In genomic region chr8:110039659-110040058, GRCm38 (mm10) we compare ENCODE assay signal across 23 mouse cellular contexts. TPM values are rescaled to one million over a fixed set of nuclear protein-coding genes. Genes with fewer than 3 reads are reported as not detected.
"Had no signal": no experiment of that assay in that cellular context is flagged by ENCODE, and none has a peak within 500 bp of the region (broad histone marks: within the 10 kb centered on the region; RNA-seq: fewer than 3 reads in every experiment).

Gene Chst4 (minus strand): TSS chr8:110039740.

- ATAC-seq: liver, embryonic 12.5 days had no signal

- H3K4me2 ChIP-seq: hindbrain, embryonic 15.5 days; limb, embryonic 13.5 days; liver, embryonic 12.5 days; liver, embryonic 15.5 days; lung, embryonic 14.5 days; midbrain, embryonic 11.5 days had no signal

- H3K4me3 ChIP-seq: hindbrain, embryonic 15.5 days; limb, embryonic 10.5 days; limb, embryonic 13.5 days; liver, embryonic 12.5 days; liver, embryonic 15.5 days had no signal

- H3K9ac ChIP-seq: hindbrain, embryonic 15.5 days; limb, embryonic 13.5 days; liver, embryonic 12.5 days; liver, embryonic 15.5 days; lung, embryonic 14.5 days had no signal

- DNase-seq: kidney, adult 2 months; kidney, postnatal 25 days; liver; lung, embryonic 14.5 days; lung, postnatal 14 days; midbrain, embryonic 14.5 days; thymus, adult 2 months; thymus, postnatal 14 days; thymus, postnatal 4 days had no signal

- H3K4me1 ChIP-seq: limb, embryonic 10.5 days; limb, embryonic 13.5 days; liver, embryonic 12.5 days; liver, embryonic 15.5 days had no signal

- H3K27me3 ChIP-seq: hindbrain, embryonic 15.5 days; limb, embryonic 13.5 days; liver, embryonic 12.5 days; liver, embryonic 15.5 days had no signal

- H3K9me3 ChIP-seq: hindbrain, embryonic 15.5 days; limb, embryonic 10.5 days; limb, embryonic 13.5 days; liver, embryonic 12.5 days; liver, embryonic 15.5 days had no signal

- H3K36me3 ChIP-seq: hindbrain, embryonic 15.5 days; limb, embryonic 10.5 days; limb, embryonic 13.5 days; liver, embryonic 12.5 days; liver, embryonic 15.5 days had no signal

- H3K27ac ChIP-seq: hindbrain, embryonic 15.5 days; kidney, postnatal 0 days; limb, embryonic 10.5 days; limb, embryonic 13.5 days; liver, embryonic 12.5 days; liver, embryonic 15.5 days had no signal

RNA-seq across cellular contexts. Expression of gene Chst4, which starts in this region (rescaled TPM):
- total RNA-seq: layer of hippocampus, adult 18-20 months; layer of hippocampus, postnatal 14 days; megakaryocyte-erythroid progenitor cell, adult 5-6 weeks; midbrain, postnatal 0 days had no signal
- polyA plus RNA-seq: hindbrain, embryonic 15.5 days; kidney, embryonic 14.5 days; limb, embryonic 10.5 days; limb, embryonic 13.5 days; liver, embryonic 12.5 days; liver, embryonic 15.5 days; lung, embryonic 14.5 days; midbrain, embryonic 11.5 days; midbrain, embryonic 14.5 days; midbrain, postnatal 0 days; neural tube, embryonic 11.5 days; neural tube, embryonic 14.5 days had no signal
